Mouse (Mus musculus): ENCODE measurements around the gene Cox10. TPM values are rescaled to one million over a fixed set of nuclear protein-coding genes. Genes with fewer than 3 reads are reported as not detected.
A peak's percentile ranks its signal among the peaks of the same experiment; 100 is the strongest.

Cox10 gene
- total RNA-seq, 2 experiments from 2014 or later = 7.8 to 8.3 TPM

DNA sequence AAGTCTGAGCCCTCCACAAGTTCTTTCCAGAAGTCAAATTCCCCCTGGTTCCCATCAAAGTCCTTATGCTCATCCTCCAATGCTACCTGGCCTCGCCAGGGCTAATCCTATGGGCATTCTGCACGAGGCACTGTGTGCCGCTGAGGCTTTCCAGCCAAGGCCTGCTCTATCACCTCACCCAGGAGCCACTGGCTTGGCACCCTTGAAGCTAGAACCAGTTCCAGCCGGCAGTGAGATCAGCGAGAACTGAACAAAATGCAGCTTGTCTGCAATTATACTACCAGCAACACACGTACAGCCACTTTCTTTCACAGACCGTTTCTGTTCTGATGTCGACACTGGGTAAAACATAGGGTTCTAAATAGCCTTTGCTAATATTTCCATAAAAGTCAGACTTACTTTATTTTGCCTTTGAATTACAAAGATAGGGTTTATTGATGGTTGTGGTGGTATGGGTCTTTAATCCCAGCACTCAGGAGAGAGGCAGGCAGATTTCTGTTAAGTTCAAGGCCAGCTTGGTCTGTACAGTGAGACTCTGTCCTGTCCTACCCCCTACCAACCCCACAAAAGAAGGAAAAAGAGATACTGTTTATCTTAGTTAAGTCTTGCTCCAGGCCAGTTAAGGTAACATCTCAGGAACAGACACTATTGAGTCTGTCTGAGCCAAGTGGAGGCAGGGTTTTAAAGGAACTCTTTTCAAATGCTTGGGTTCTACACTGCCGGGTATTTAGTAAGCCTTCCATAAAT, 111.5 kb downstream of the Cox10 start:
- no peak for ATAC-seq (ENCODE audit: poor library complexity, severe bottlenecking)

DNA sequence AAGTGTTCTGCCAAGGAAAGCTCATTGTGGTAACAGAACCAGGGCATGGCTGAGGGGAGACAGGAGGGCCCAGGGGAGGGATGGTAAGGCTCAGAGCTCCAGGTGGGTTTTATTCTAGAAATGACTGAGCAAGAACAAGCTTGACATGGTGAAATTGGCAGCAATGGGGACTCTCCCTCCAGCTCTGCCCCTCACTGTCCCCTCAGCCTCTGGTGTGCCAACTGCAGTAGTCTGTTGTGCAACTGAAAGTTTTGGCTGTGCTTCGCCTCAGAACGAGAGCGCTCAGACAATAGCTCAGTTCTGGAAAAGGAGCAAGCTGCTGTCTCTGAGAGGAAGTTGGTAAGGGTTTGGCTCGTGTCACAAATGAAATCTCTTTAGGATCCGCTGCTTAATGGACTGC, 113.8 kb downstream of the Cox10 start:
- peak; percentile 76 for ATAC-seq (ENCODE audit: poor library complexity, severe bottlenecking)

DNA sequence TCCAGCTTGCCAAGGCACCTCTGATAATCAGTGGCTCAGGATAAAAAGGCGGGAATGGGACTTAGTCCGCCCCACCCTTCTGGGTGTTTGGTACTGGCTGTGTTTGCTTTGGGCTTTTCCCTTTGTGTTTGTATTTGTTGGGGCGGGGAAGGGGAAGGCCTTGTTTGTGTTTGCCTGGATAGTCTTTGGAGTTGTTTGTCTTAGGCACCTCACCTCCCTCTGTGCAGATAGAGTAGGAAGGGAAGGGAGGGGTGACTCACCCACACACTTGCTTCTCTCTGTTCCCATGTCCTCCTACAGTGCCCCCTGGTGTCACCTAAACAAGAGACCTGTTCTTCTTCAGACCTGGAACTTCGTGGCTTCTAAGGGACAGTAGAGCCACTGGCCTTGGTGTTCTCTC, 122.1 kb downstream of the Cox10 start:
- ATAC-seq (ENCODE audit: poor library complexity, severe bottlenecking) = peak; percentile 38

DNA sequence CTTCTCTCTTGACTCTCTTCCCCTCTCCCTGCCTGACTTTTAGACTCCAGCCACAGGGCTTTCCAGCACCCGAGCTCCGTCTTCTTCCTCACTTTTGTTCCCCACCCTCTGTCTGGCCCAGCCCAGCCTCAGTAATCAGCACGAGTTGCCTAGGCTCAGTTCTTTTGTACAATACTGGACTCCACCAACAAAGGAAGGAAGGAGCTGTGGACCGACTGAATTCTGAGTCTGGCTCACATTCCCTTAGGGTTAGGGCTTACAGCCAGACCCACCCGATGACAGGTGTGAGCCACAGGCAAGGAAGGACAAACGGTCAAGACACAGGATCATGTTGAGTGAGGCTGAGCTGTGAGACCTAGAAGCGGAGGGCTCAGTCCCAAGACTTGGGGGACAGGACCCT, 122.5 kb downstream of the Cox10 start:
- ATAC-seq (ENCODE audit: poor library complexity, severe bottlenecking) = no peak

DNA sequence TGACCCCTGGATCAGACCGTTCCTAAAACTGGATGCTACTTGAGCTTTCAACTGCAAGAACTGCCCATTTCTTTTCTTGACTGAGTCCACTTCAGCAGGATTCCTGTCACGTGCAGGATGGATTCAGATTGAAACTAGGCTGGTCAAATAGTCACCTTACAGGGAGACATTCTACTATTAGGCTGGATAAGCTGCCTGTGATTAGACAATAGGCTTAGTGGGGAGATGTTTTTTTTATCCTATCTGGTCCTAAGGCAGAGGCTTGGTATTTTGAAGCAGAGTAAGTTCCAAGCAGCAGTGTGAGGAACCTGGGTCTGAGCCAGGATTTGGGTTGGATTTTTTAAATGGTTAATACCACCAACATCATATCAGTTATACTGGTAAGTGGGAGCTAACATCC, 125.4 kb downstream of the Cox10 start:
- no peak for ATAC-seq (ENCODE audit: poor library complexity, severe bottlenecking)

DNA sequence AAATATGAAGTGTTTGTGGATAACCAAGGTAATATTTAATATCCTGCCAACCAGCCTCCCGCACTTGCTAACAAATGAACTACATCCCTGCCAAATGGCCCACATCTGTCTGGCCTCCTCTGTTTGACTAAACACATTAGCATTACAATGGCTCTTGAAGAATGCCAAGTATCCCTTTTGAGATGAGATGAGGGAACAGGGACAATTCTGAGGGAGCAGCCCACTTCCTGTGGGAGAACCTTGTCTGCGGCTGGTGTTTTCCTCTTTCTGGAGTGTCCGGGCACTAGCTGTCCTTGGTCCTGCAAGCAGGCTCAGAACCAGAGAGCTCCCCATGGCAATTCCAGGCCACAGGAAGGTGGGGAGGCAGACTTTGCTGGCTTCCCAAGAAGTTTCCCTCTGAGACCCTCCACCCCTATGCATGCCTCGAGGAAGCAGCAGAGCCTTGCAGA, 126.5 kb downstream of the Cox10 start:
- ATAC-seq (ENCODE audit: poor library complexity, severe bottlenecking) = no peak

DNA sequence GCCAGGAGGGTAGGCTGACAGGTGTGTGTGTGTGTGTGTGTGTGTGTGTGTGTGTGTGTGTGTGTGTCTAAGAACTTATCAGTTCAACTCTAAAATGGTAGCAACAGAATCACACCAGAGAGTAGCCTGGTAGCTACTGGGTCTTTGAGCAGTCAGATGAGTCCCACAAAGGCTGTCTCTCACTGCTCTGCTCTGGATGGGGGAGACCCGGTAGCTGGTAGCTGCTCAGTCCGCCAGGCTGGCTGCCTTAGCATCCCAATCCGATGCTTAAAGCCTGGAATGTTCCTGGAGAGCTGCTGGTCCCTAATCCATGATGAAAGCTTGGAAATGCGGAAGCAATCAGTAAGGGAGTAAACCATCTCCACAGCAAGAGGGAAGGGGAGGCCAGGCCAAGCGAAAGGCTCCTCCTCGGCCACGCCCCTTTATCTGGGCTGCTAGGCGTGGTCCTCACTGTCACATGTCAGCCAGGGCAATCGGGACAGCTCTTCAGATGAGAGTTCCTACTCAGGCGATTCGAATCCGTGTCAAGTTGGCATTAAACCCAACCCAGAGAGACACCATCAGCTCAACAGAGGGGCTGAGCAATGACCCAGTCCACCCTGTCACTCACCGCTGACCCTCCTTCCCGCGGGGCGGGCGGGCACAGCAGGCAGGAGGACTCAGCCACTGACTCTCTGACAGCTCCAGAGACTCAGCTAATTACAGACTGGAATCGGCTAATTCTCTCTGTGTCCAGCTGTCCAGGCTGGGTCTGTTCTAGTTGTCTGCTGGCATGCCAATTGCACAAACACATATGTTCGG, 127.2 kb downstream of the Cox10 start:
- ATAC-seq (ENCODE audit: poor library complexity, severe bottlenecking) = peak; percentile 77

DNA sequence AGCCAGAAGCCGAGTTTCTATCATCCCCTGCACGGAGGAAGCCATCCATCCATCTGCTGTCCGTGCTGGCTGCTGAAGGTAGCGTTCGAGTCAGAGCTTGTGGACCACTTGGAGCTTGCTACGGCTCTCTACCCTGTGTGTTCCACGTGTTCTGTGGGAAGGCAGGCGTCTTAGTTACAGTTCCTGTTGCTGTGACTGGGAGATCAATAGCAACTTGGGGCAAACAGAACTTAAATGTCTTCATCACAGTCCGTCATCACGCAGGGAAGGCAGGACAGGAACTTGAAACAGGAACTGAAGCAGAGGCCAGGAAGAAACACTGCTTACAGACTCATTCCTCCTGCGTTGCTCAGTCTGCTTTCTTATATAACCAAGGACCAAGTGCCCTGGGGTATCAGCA, 130.9 kb downstream of the Cox10 start:
- peak; percentile 81 for ATAC-seq (ENCODE audit: poor library complexity, severe bottlenecking)

DNA sequence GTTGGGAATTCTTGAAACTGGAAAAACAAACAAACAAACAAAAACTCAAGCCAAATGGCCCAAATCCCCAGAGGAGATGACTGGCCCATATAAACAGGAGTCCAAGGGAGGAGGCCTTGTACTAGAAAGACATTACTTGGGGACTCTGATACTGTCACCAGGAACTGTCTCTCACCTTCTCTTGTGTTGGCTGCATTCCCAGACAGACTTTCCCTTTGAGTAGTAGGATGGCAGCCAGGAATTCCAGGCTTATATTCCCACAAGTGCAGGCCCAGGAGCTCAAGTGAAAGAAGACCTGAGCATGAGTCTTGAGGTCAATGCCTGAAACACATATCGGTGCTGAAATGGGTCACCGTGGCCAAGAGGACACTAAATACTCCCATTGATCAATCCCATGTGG, 132.2 kb downstream of the Cox10 start:
- ATAC-seq (ENCODE audit: poor library complexity, severe bottlenecking) = no peak

DNA sequence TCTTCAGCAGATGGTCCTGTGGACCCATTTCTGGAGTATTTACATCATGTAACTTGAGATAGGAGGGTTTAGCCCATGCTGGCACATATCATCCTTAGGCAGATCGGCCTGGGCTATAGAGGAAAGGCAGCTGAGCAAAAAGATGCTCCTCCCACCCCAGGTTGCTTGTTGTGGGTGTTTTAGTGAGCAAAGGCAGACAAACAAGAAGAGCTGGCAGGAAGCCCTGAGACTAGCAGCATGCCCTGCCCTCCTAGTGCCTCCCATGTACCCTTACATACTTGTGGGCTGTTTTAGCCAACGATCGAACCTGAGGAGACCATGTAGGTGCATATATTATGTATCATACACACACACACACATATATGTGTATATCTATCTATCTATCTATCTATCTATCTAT, 135.3 kb downstream of the Cox10 start:
- no peak for ATAC-seq (ENCODE audit: poor library complexity, severe bottlenecking)

DNA sequence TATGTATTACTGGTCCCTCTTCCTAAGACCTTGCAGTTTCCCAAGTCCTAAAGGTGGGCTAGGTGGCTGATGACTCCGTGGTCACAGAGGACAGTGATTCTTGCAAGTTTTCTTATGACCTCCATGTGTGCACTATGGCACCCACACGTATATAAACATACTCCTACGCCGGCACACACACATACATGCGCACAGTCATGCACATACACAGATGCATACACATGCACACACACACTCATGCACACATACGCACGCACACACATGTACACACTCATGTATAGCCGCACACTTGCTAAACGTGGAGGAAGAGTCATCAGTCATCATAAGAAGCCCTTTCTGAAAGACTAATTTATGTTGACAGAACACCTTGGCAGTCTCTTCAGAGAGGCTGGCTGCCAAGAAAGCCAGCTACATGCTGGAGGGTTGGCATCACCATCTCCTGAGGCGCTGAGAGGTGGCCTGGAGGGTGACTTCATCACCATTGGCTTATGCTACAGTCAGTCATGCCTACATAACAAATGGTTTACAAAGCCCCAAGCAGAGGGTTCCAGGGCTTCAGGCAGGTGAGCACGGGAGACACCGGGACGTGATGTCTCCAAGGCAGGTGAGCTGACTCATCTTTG, 135.9 kb downstream of the Cox10 start:
- no peak for ATAC-seq (ENCODE audit: poor library complexity, severe bottlenecking)

DNA sequence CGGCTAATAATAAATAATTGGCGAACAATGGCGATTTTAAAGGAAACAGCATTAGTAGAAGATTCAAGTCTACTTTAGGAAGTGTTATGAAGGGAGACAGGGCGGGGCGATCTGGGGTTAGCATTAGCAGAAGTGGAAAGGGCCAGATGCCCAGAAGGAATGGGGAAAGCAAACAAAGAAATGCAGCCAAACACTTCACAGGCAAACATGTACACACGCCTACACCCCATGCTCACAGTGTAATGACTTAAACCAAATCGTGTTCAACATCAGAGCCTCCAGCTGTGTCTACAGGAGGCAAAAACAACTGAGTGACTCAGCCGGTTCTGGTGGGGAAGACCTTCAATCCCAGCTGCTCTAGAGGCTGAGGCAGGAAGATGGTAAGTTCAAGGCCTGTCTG, 137.1 kb downstream of the Cox10 start:
- 0 out of 2 replicates have a peak, but pooled peaks have one; percentile 30 for ATAC-seq (ENCODE audit: poor library complexity, severe bottlenecking)

DNA sequence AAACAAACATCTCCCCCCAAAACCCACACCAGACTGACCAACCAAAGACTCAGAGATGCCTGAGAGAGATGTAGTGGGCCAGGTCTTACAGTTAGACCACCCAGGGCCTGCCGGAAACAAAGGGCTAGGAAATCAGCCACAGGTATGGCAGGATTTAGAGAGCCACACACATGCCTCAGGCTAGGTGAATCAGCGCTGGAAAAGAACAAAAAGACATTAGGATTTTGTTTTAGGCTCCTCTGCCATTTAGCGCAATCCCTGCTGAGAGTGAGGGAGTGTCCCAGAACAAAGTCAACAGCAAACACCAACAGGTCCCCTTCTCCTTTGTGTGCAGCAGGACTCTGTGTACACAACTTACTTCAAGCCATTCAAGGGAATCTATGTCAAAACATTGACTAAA, 142.6 kb downstream of the Cox10 start:
- no peak for ATAC-seq (ENCODE audit: poor library complexity, severe bottlenecking)

DNA sequence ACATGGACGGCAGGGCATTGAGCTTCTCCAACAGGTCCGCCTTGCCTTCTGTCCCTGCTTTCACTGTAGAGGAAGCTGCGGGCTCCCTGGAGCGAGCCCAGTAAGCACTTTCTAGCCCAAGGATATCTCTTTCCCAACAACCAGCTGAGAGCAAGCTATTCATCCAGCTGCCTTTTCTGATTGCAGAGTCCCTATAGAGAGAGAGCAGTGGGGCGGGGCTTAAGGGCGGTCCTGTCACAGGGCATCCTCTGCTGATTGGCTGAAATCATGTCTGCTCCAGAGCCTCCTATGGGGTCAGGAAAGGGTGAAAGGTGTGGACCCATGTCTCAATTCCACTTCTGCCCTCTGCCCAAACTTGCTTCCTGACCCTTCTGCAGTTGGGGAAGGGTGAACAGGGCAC, 152.4 kb downstream of the Cox10 start:
- no peak for ATAC-seq (ENCODE audit: poor library complexity, severe bottlenecking)

DNA sequence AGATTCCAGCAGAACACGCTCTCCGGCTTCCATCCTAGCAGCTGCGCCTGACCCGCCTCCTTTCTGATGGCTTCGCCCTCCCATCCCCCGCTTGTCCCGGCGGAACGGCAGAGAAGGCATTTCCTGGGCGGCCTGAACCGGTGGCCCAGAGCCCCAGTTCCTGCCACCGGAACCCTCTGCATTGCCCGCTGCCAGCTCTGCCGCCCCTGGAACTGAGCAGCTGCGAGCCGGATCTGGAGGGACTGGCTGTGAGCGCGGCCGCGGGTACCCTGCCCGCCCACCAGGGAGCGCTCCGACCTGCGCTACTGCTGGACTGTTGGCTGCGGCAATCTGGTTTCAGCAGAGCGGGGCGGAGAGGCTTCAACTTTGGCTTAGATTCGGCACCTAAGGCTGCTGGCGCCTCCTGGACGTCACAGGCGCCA, 154.1 kb downstream of the Cox10 start:
- ATAC-seq (ENCODE audit: poor library complexity, severe bottlenecking) = peak; percentile 54

DNA sequence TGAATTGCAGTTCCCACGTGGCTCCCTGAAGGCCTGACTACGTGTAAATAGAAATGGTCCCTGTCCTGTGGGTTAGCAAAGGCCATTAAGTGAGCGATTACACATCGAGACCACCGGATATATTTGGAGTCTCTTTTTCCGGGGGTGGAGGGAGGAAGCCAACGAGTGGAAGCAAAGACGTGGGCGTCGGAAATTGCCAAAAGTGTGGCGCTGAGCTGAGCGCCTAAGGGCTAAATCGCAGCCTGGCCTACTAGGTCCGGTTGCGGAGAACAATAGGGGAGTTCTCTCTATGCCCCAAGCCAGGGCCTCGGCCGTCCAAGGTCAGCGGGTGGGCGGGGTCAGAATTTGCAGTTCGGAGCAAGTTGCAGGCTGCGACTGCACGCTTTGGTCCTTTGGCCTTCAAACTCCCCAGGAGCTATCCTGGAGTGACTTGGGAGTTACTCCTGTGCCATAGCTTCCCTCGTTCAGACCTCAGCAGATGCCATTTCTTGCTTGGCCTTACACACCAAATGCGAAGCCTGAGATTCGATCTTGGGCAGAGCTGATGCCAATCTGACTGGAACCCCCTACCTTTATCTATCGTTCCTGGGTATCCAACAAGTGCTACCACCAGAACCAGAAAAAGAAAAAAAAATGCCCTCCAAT, 154.9 kb downstream of the Cox10 start:
- ATAC-seq (ENCODE audit: poor library complexity, severe bottlenecking) = no peak

DNA sequence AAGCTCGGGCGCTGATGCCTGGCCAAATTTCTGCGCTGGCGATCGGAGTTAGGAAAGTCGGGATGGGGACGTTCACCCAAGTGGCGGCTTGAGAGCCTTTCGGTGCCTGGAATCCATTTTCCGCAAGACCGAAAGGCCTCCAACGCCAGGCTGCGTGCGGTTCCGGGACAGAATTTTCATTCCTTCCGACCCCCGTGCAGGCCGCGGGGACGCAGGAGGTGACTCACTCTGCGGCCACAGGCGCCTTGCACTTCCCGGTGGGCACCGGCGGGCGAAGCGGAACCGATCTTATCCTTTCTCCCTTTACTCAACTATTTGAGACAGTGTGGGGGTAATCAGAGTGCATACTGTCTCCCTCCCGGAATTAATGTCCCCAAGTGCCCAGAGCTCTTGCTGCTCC, 155.9 kb downstream of the Cox10 start:
- peak; percentile 11; the same call in 1 of the 2 replicates for ATAC-seq (ENCODE audit: poor library complexity, severe bottlenecking)

DNA sequence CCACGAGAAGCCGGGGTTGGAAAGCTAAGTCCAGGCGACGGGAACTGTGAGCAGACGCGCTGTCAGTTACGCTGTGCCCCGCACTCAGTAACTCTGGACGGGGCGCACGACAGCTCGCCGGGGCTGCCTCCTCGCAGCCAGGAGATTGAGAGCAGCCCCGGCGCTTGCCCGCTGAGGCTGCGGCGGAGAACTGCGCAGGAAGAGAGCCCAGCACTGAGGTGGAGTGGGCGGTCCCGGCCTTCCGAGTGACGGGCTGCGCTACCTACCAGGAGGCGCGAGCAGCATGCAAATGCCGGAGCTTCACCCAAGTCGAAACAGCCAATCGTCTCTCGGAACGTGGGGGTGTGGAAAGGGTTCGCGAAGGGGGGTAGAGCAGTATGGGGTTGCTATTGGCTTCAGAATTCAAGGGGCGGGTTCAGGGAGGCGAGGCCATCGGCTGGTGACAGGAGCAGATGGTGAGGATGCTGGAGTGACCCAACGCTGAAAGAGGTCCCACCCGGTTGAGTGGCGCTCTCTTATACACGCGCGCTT, 157.1 kb downstream of the Cox10 start, which contains the start of gene Hs3st3b1:
TSS of gene Hs3st3b1 (minus strand) at position 200 of the 531 bp plus-strand sequence.
- ATAC-seq (ENCODE audit: poor library complexity, severe bottlenecking) = peak; percentile 77

DNA sequence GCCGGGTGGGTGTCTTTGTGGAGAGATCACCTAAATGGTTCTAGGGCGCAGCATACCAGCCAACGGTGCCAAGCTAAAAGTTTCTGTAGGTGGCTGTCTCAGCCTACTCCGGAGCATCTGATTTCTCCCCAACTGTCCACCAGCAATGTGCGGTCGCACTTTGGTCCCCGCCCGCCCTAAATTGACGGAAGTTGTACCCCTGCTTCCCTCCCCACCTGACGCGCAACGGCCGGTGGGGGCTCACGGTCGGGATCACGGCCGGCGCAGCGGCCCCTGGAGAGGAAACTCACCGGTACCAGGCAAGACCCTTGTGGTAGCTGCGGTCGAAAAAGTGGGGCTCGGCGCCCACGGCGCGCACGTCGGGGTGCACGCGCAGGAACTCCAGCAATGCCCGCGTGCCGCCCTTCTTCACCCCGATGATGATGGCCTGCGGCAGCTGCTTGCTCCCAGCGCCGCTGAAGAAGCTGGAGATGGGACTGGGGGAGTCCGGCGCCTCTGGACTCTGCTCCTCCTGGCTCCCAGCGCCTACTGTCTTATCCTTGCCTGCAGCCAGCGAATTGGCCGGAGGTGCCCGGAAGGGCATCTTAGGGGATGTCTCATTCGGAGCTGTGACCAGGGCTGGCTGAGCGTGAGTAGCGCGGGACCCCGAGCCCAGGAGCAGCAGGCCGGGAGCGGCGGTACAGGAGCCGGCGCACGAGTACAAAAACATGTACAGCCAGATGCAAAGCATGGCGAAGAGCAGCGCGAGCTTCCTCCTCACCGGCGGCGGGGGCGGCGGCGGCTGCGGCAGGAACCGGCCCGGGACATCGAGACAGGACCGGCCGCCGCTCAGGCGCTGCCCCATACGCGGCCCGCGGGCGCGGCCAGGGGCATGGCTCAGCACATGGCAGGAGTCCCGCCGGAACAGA, 158.0 kb downstream of the Cox10 start:
- ATAC-seq (ENCODE audit: poor library complexity, severe bottlenecking) = no peak

DNA sequence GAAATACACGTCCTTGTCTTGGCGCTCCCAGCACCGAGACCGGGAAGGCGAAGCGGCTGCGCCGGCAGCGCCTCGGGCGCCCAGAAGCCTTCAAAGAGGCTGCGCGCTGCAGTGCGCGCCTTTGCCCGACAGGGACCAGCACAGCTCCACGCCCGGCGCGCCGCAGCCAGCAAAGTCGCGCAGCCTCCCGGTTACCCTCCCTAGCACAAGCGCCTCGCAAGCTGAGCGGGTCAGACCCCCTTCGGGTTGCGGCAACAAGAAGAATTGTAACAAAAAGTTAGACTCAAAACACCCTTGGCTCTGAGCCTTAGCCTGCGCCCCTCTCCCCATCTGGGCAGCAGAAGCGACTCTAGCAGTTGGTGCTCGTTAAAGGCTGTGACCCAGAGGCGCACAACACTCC, 158.7 kb downstream of the Cox10 start:
- peak; percentile 44 for ATAC-seq (ENCODE audit: poor library complexity, severe bottlenecking)

All from megakaryocyte, adult 5-6 weeks (primary cell).